Mouse (Mus musculus) C2C12 (cell line): ENCODE measurements around the gene Gpatch1.

Experiments
- CEBPB ChIP-seq: IDR thresholded peaks from one replicate; pipeline ENCODE4 v1.6.1; 2011; ENCODE audit warnings: low read depth, mild to moderate bottlenecking, control low read depth, moderate library complexity
- CTCF ChIP-seq: IDR thresholded peaks from one replicate; pipeline ENCODE4 v1.5.1; 2011; ENCODE audit not compliant: control insufficient read depth, insufficient read depth, insufficient read length
- MAX ChIP-seq: IDR thresholded peaks from one replicate; pipeline ENCODE4 v1.6.1; 2011; ENCODE audit warnings: mild to moderate bottlenecking, control low read depth
- MYOD1 ChIP-seq: IDR thresholded peaks from one replicate; pipeline ENCODE4 v1.6.1; 2011; ENCODE audit warnings: low read depth; ENCODE audit not compliant: control insufficient read depth, insufficient read length
- MYOG ChIP-seq: IDR thresholded peaks from one replicate; pipeline ENCODE4 v1.6.1; 2011; ENCODE audit not compliant: control insufficient read depth, insufficient read length; ENCODE audit errors: extremely low read depth
- USF1 ChIP-seq: IDR thresholded peaks from one replicate; pipeline ENCODE4 v1.6.1; 2011; ENCODE audit warnings: low read depth, mild to moderate bottlenecking, control low read depth, moderate library complexity

GRCm38 (mm10) chr7:35297886-35298285, 20.4 kb downstream of the Gpatch1 start:
- TF ChIP-seq MYOG (no peak), CTCF (no peak), USF1 (no peak), MAX (no peak), MYOD1 (no peak), CEBPB (no peak)
